Mouse (Mus musculus) G1E (cell line): ENCODE measurements at regions not wholly inside any gene's neighbourhood (a gene's known extent, or its start where the extent isn't known, plus 50 kb on each side); places are given as distances from the start of the nearest gene placed in this dataset.

Experiments
- CTCF ChIP-seq: IDR thresholded peaks from 2 replicates; pipeline ENCODE4 v1.5.1; 2012; ENCODE audit warnings: low read depth, low read length, inconsistent platforms, mixed read lengths
- GATA1 ChIP-seq: IDR thresholded peaks from 2 replicates; pipeline ENCODE4 v1.6.1; 2012; ENCODE audit warnings: borderline replicate concordance, low read length, inconsistent platforms, mixed read lengths
- TAL1 ChIP-seq: conservative IDR thresholded peaks from 2 replicates; pipeline ENCODE4 v1.6.1; 2012; ENCODE audit warnings: low read depth, low read length, inconsistent platforms, mixed read lengths

DNA sequence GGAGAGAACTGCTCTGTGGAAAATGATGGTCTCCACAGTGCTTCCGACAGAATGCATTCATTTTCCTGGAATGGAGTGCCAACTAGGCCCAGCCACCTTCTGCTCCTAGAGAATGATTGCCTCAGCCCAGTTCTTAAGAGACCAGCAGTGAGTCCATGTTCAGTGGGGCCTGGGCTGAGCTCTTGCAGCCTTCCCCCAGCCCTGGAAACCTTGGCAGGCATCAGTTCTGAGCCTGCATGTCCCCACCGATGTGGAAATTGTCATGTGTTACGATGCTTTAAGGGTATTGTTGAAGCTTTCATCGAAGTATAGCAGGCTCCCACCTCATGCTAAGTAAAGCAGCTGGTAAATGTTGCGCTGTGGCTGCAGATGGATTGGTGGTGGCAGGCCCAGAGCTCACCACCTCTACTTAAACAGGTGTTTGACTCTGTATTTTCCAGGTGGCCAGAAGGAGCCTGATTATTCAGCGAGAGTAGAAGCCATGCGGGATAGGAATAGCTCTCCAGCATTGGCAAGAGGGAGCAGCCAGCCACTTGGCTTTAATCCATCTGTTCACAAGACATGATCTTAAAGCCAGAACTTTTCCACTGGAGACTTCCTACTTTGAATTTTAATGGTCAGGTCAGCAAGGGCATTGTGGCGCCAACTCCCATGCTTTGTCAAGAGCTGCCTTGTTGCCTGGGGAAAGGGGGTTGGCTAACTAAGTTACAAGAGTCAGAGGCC is 437.5 kb downstream of the Meis1 start:
- TF ChIP-seq CTCF, result no peak
- no peak for TF ChIP-seq TAL1
- TF ChIP-seq GATA1, result no peak
